Mouse (Mus musculus) ES-E14 (cell line): Measurements from ENCODE around the gene Ddx46.

Experiments used
- CHD2 ChIP-seq: IDR thresholded peaks from 2 replicates; pipeline ENCODE4 v1.6.1; 2014; ENCODE audit warnings: mild to moderate bottlenecking, low read depth, low read length, inconsistent platforms
- HCFC1 ChIP-seq: IDR thresholded peaks from 2 replicates; pipeline ENCODE4 v1.6.1; 2012; ENCODE audit warnings: low read length, inconsistent platforms, borderline replicate concordance; ENCODE audit not compliant: insufficient read depth
- MAFK ChIP-seq: IDR thresholded peaks from 2 replicates; pipeline ENCODE4 v1.6.1; 2014; ENCODE audit warnings: mild to moderate bottlenecking, low read depth, low read length, inconsistent platforms; ENCODE audit not compliant: insufficient read depth
- ZC3H11A ChIP-seq: IDR thresholded peaks from 2 replicates; pipeline ENCODE4 v1.6.1; 2012; ENCODE audit warnings: low read depth, mild to moderate bottlenecking, inconsistent platforms, low read length, borderline replicate concordance
- ZNF384 ChIP-seq: IDR thresholded peaks from 2 replicates; pipeline ENCODE4 v1.6.1; 2012; ENCODE audit warnings: low read depth, low read length, inconsistent platforms

- TF ChIP-seq HCFC1 (no peak), CHD2 (no peak), ZC3H11A (no peak), MAFK (no peak), ZNF384 (no peak)
These were observed 34.2 kb upstream of the Ddx46 start for GRCm38 (mm10) chr13:55600657-55601056.
